Mouse (Mus musculus) forebrain, postnatal 0 days (tissue): ENCODE measurements around the gene Reps2. TPM values are rescaled to one million over a fixed set of nuclear protein-coding genes. Genes with fewer than 3 reads are reported as not detected.

Experiments
- ATAC-seq: fragments of 200-750 bp; cut with Nextera tagmentation; 2 replicates; pipeline ENCODE4 v1.8.0; 2017; ENCODE audit warnings: mild to moderate bottlenecking, moderate library complexity
- DNase-seq: peaks from one replicate; pipeline ENCODE4 v3.0.0-alpha.2; 2015
- H3K27ac ChIP-seq: fragments of 300-500 bp; sonication (generic); 2 replicates; pipeline ENCODE4 v1.5.1; 2014; ENCODE audit warnings: low read depth, mild to moderate bottlenecking, antibody characterized with exemption, low read length, moderate library complexity, mixed read lengths
- H3K27me3 ChIP-seq: fragments of 300-500 bp; sonication (generic); 2 replicates; pipeline ENCODE4 v1.6.1; 2014; ENCODE audit warnings: mild to moderate bottlenecking, low read length, mixed read lengths; ENCODE audit not compliant: insufficient read depth
- H3K36me3 ChIP-seq: fragments of 300-500 bp; sonication (generic); 2 replicates; pipeline ENCODE4 v1.6.1; 2014; ENCODE audit warnings: mild to moderate bottlenecking, moderate library complexity; ENCODE audit not compliant: insufficient read depth
- H3K4me1 ChIP-seq: fragments of 300-500 bp; sonication (generic); 2 replicates; pipeline ENCODE4 v1.6.1; 2014; ENCODE audit warnings: antibody characterized with exemption; ENCODE audit not compliant: insufficient read depth
- H3K4me2 ChIP-seq: fragments of 300-500 bp; sonication (generic); 2 replicates; pipeline ENCODE4 v1.6.1; 2014; ENCODE audit warnings: low read depth, mild to moderate bottlenecking, moderate library complexity
- H3K4me3 ChIP-seq: fragments of 300-500 bp; sonication (generic); 2 replicates; pipeline ENCODE4 v1.5.1; 2014; ENCODE audit warnings: low read depth, low read length, mixed read lengths
- H3K9ac ChIP-seq: fragments of 300-500 bp; sonication (generic); 2 replicates; pipeline ENCODE4 v1.6.1; 2014; ENCODE audit warnings: mild to moderate bottlenecking
- H3K9me3 ChIP-seq: fragments of 300-500 bp; sonication (generic); 2 replicates; pipeline ENCODE4 v1.6.1; 2016; ENCODE audit warnings: low read length
- CTCF ChIP-seq: sonication (generic); IDR thresholded peaks from 2 replicates; pipeline ENCODE4 v1.5.1; 2016; ENCODE audit warnings: antibody characterized with exemption, control low read depth, low read depth
- WGBS: fragments of 180-500 bp; shearing (Covaris S2); extraction: QIAGEN DNeasy Blood & Tissue Kit; methylation state at CpG from one replicate; pipeline ENCODE4 v1.1.7; 2014; 5-methylcytosine and 5-hydroxymethylcytosine counted together
- polyA plus RNA-seq: library from polyadenylated mRNA; unstranded; fragments of >200 nt; fragmentation: Nextera tagmentation; extraction: Ambion mirVana; gene quantifications from 2 replicates; pipeline ENCODE4 v1.2.1, GENCODE M21; 2015
- total RNA-seq: library from RNA; depleted of rRNA; stranded (reverse); fragments of >200 nt; gene quantifications from 2 replicates; pipeline ENCODE4 v1.2.3, GENCODE M21; 2014; rRNA removed

Gene Reps2
- total and polyA plus RNA-seq, 2 experiments from 2014 or later, result 5.1 to 31.5 TPM

DNA sequence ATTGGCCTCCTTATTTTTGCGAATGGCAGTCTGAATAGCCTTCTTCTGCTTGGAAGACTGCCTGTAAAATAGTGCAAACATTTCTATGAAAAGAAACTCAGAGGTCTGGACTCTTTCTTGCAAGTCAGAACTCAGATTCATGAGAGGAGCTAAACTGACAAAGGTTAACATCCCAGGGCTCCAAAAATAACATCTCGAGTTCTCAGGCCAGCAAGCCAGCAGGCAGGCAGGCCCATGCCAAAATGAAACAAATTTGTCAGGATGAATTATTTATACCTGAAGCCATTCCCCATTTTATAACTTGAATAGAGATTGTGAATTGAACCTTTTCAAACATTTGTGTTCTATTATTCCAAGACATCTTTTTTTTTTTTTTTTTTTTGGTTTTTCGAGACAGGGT, 215.8 kb downstream of the Reps2 start:
- no peaks in the 10 kb centered on the region for H3K4me1 ChIP-seq
- TF ChIP-seq CTCF, result no peak
- H3K9me3 ChIP-seq, result no peaks in the 10 kb centered on the region
- ATAC-seq (no peak), DNase-seq (no peak)
- no peaks in the 10 kb centered on the region for H3K27me3 ChIP-seq
- H3K27ac ChIP-seq, result no peak overlapping the region
- H3K4me2 ChIP-seq, result no peak overlapping the region
- no peak overlapping the region for H3K4me3 ChIP-seq
- no peaks in the 10 kb centered on the region; the same call in 1 of the 2 replicates for H3K36me3 ChIP-seq
- 61% methylated on average over 2 of the region's 3 CpGs for WGBS
- H3K9ac ChIP-seq, result no peak overlapping the region

DNA sequence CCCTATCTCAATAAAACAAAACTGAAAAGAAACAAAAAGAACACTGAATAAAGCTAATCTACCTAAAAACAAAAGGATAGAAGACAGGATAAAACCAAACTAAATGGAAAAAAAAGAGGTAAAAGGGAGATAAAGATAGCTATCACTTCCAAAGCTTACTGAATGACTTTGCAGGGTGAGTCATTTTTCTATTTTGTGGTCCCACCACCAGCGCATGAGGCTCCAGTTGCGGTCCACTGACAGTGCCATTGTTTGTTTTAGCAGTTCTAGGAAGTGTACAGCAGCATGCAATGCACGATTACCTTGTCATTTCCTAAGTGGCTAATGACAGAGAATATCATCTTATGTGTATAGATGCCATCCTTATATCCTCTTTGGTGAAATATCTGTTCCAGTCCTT, 224.0 kb downstream of the Reps2 start:
- no peaks in the 10 kb centered on the region for H3K9me3 ChIP-seq
- no peak overlapping the region for H3K4me2 ChIP-seq
- no peak overlapping the region for H3K9ac ChIP-seq
- WGBS, result 75% methylated on average over 3 of the region's 3 CpGs
- no peaks in the 10 kb centered on the region for H3K4me1 ChIP-seq
- no peaks in the 10 kb centered on the region; the same call in 1 of the 2 replicates for H3K36me3 ChIP-seq
- no peaks in the 10 kb centered on the region for H3K27me3 ChIP-seq
- ATAC-seq (no peak), DNase-seq (no peak)
- H3K4me3 ChIP-seq, result no peak overlapping the region
- no peak overlapping the region for H3K27ac ChIP-seq
- no peak for TF ChIP-seq CTCF

DNA sequence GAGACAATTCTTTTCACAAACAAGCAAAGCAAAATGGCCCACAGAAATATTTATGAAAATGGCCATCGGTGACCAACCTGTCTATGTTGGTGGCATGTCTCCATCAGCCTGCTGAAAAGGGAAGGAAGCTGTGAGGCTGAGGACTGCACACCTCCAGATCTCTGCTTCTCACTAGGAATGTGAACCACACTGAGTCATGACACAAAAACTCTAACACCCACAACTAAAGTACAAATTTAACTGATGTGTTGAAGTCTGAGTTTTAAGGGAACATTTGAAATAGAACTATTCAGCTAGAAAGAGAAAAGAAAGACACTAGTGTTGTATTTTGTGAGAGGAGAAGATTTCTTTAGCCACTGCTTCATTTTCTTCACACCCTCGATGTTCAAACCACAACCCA, 230.3 kb downstream of the Reps2 start:
- 81% methylated on average over 2 of the region's 2 CpGs for WGBS
- Histone ChIP-seq H3K4me3 (no peak overlapping the region), H3K9ac (no peak overlapping the region), H3K4me2 (no peak overlapping the region), H3K4me1 (no peaks in the 10 kb centered on the region), H3K27me3 (no peaks in the 10 kb centered on the region), H3K36me3 (no peaks in the 10 kb centered on the region), H3K9me3 (no peaks in the 10 kb centered on the region), H3K27ac (no peak overlapping the region)
- DNase-seq, result no peak
- TF ChIP-seq CTCF, result no peak
- no peak for ATAC-seq

DNA sequence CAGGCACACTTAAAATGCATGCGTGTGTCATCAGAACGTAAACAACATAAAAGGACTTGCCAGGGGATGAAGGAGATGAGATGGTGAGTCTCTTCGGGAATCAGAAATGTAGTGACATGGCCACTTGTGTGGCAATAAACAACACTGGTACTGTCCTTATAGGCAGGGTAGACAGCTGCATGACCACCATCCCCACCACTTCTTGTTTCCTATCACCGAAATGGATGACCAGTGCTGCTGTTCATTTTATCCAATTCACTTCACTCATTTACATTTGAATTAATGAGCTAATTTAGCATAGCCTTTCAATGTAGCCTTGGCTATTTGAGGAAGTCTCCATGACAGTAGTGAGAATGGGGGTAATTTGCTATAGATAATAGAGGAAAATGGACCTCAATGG, 236.2 kb downstream of the Reps2 start:
- TF ChIP-seq CTCF, result no peak
- Histone ChIP-seq H3K27ac (no peak overlapping the region), H3K9ac (no peak overlapping the region), H3K4me2 (no peak overlapping the region), H3K9me3 (no peaks in the 10 kb centered on the region), H3K4me3 (no peak overlapping the region), H3K4me1 (no peaks in the 10 kb centered on the region), H3K27me3 (no peaks in the 10 kb centered on the region), H3K36me3 (no peaks in the 10 kb centered on the region)
- no peak for DNase-seq
- ATAC-seq, result no peak
- 54% methylated on average over 4 of the region's 4 CpGs for WGBS

DNA sequence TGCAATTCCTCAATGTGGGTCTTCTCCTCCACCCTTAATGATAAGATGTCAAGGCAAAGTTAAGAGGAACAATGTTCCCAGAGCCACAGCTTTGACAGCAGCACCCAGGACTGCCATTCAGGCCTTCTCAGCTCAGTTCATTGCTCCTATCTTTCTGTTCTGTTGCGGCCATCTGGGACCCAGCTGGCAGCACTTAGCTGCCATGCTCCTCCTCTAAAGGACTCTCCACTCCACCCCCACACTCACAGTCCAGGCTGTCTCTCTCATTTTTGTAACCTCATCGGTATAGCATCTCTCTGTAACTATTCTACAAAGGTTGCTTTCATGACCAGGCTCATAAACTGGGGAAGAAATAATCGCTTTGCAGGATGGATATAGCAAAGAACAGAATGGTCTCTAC, 241.0 kb downstream of the Reps2 start:
- Histone ChIP-seq H3K9ac (no peak overlapping the region), H3K4me3 (no peak overlapping the region), H3K27me3 (no peaks in the 10 kb centered on the region), H3K27ac (no peak overlapping the region), H3K4me1 (no peaks in the 10 kb centered on the region), H3K4me2 (no peak overlapping the region), H3K36me3 (no peaks in the 10 kb centered on the region), H3K9me3 (no peaks in the 10 kb centered on the region)
- peak; percentile 5 for DNase-seq
- 59% methylated on average over 3 of the region's 3 CpGs for WGBS
- peak; percentile 42; the same call in 1 of the 2 replicates for ATAC-seq
- TF ChIP-seq CTCF, result no peak

DNA sequence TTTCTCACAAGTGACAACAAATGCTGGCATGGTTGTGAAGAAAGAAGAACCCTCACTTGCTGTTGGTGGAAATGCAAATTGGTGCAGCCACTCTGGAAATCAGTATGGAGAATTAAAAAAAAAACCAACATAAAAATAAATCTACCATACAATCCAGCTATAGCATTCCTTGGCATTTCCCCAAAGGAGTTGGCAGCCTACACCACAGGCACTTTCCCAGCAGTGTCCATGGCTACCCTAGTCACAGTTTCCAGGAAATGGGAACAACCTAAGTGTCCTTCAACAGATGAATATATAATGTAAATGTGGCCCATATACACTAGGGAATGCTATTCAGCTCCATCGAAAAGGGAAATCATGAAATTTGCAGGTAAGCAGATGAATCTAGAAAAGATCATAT, 262.7 kb downstream of the Reps2 start:
- Histone ChIP-seq H3K9me3 (no peaks in the 10 kb centered on the region), H3K9ac (no peak overlapping the region), H3K4me2 (no peak overlapping the region), H3K4me1 (no peaks in the 10 kb centered on the region), H3K36me3 (no peaks in the 10 kb centered on the region), H3K27me3 (no peaks in the 10 kb centered on the region), H3K27ac (no peak overlapping the region), H3K4me3 (no peak overlapping the region)
- ATAC-seq (no peak), DNase-seq (no peak)
- 95% methylated on average over 1 of the region's 1 CpGs for WGBS
- no peak for TF ChIP-seq CTCF

DNA sequence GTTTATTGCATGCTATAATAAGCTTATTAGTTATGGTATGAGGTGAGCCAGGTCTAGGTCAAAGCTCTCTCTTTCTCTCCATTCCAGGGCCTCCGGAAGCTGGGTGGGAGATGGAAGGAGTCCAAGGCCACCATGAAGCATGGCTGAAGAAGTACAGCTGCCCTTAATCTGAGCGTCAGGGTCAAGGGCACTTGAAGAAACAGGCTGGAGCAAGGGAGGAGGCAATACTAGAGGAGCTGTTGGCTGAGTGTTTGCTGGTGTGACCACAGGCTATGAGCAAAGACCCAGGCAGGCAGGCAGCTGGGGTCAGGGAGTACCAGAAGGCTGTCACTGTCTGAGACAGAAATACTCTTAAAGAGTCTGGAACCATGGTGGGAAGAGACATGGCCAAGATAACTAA, 280.2 kb downstream of the Reps2 start:
- WGBS, result 88% methylated on average over 2 of the region's 2 CpGs
- H3K4me2 ChIP-seq, result no peak overlapping the region
- H3K9me3 ChIP-seq, result no peaks in the 10 kb centered on the region
- no peak overlapping the region for H3K9ac ChIP-seq
- no peaks in the 10 kb centered on the region for H3K27me3 ChIP-seq
- H3K27ac ChIP-seq, result no peak overlapping the region
- no peaks in the 10 kb centered on the region for H3K36me3 ChIP-seq
- DNase-seq, result no peak
- no peaks in the 10 kb centered on the region for H3K4me1 ChIP-seq
- ATAC-seq, result no peak
- H3K4me3 ChIP-seq, result no peak overlapping the region
- no peak for TF ChIP-seq CTCF

Other genes starting within 250 kb of the Reps2 start
- 141 and 144 TPM in 2 replicates for gene Rbbp7, start 116.8 kb upstream of the Reps2 start, total RNA-seq
- 223 and 255 TPM in 2 replicates for gene Rbbp7, start 116.8 kb upstream of the Reps2 start, polyA plus RNA-seq
- 15.3 and 18.7 TPM in 2 replicates for gene Txlng, start 185.8 kb upstream of the Reps2 start, total RNA-seq
- gene Txlng, start 185.8 kb upstream of the Reps2 start, polyA plus RNA-seq, result 10.2 and 10.9 TPM in 2 replicates
- gene Syap1, start 244.8 kb upstream of the Reps2 start, total RNA-seq, result 48.2 and 50.5 TPM in 2 replicates
- 40.7 and 42.2 TPM in 2 replicates for gene Syap1, start 244.8 kb upstream of the Reps2 start, polyA plus RNA-seq